Mouse (Mus musculus): ENCODE data around the gene Fez2.

GRCm38 (mm10) chr17:78379730-78380245 is 38.2 kb downstream of the Fez2 start:
- TF ChIP-seq CTCF (IDR thresholded peaks at IDR 0.05; ENCODE audit: low read depth) (no peak), EP300 (IDR thresholded peaks at IDR 0.05; ENCODE audit: low read depth) (no peak)

Measured in liver, embryonic 14.5 days (tissue).